Mouse (Mus musculus): Measurements from ENCODE around the gene Hadhb.

The Hadhb gene

GRCm38 (mm10) chr5:30127921-30128597 lies 27.0 kb upstream of the Hadhb start:
- DNase-seq (ENCODE audit: low spot score in 2 of 2), result no peak

- DNase-seq (ENCODE audit: low spot score in 2 of 2), result no peak
Measured at GRCm38 (mm10) chr5:30128680-30129079, 26.4 kb upstream of the Hadhb start.

GRCm38 (mm10) chr5:30131246-30131645 lies 23.8 kb upstream of the Hadhb start:
- DNase-seq (ENCODE audit: low spot score in 2 of 2), result no peak

GRCm38 (mm10) chr5:30132173-30132572 lies 22.9 kb upstream of the Hadhb start:
- no peak for DNase-seq (ENCODE audit: low spot score in 2 of 2)

GRCm38 (mm10) chr5:30135711-30136231 lies 19.3 kb upstream of the Hadhb start:
- DNase-seq (ENCODE audit: low spot score in 2 of 2), result no peak

- DNase-seq (ENCODE audit: low spot score in 2 of 2), result no peak
Measured at GRCm38 (mm10) chr5:30137271-30137670, 17.8 kb upstream of the Hadhb start.

GRCm38 (mm10) chr5:30138193-30138592 lies 16.9 kb upstream of the Hadhb start:
- DNase-seq (ENCODE audit: low spot score in 2 of 2), result no peak

GRCm38 (mm10) chr5:30146526-30146925 lies 8.5 kb upstream of the Hadhb start:
- DNase-seq (ENCODE audit: low spot score in 2 of 2), result no peak

GRCm38 (mm10) chr5:30148133-30148920 lies 6.7 kb upstream of the Hadhb start:
- DNase-seq (ENCODE audit: low spot score in 2 of 2), result no peak

- no peak for DNase-seq (ENCODE audit: low spot score in 2 of 2)
Measured at GRCm38 (mm10) chr5:30152007-30152406, 3.0 kb upstream of the Hadhb start.

- no peak for DNase-seq (ENCODE audit: low spot score in 2 of 2)
Measured at GRCm38 (mm10) chr5:30152413-30152812, 2.6 kb upstream of the Hadhb start.

- no peak for DNase-seq (ENCODE audit: low spot score in 2 of 2)
Measured at GRCm38 (mm10) chr5:30153222-30153621, 1.8 kb upstream of the Hadhb start.

- DNase-seq (ENCODE audit: low spot score in 2 of 2), result no peak
Measured at GRCm38 (mm10) chr5:30154013-30154412, 1.0 kb upstream of the Hadhb start.

GRCm38 (mm10) chr5:30155395-30155792 lies 346 bp downstream of the Hadhb start:
- no peak for DNase-seq (ENCODE audit: low spot score in 2 of 2)

- no peak for DNase-seq (ENCODE audit: low spot score in 2 of 2)
Measured at GRCm38 (mm10) chr5:30155821-30156629, 977 bp downstream of the Hadhb start.

GRCm38 (mm10) chr5:30159601-30160000 lies 4.6 kb downstream of the Hadhb start:
- no peak for DNase-seq (ENCODE audit: low spot score in 2 of 2)

GRCm38 (mm10) chr5:30161836-30162235 lies 6.8 kb downstream of the Hadhb start:
- no peak for DNase-seq (ENCODE audit: low spot score in 2 of 2)

GRCm38 (mm10) chr5:30162339-30162738 lies 7.3 kb downstream of the Hadhb start:
- no peak for DNase-seq (ENCODE audit: low spot score in 2 of 2)

GRCm38 (mm10) chr5:30165234-30165946 lies 10.3 kb downstream of the Hadhb start:
- no peak for DNase-seq (ENCODE audit: low spot score in 2 of 2)

GRCm38 (mm10) chr5:30170303-30170940 lies 15.4 kb downstream of the Hadhb start:
- no peak for DNase-seq (ENCODE audit: low spot score in 2 of 2)

GRCm38 (mm10) chr5:30172115-30172514 lies 17.1 kb downstream of the Hadhb start:
- no peak for DNase-seq (ENCODE audit: low spot score in 2 of 2)

Data from spleen, postnatal 14 days (tissue).